In genomic region chr16:84703769-84704660, GRCm38 (mm10) we compare ENCODE assay signal across 8 mouse cellular contexts. TPM values are rescaled to one million over a fixed set of nuclear protein-coding genes. Genes with fewer than 3 reads are reported as not detected.
A peak's percentile ranks its signal among the peaks of the same experiment; 100 is the strongest.
DNase-seq lines count a peak whose midpoint lies in the region; ATAC-seq and TF ChIP-seq lines count a peak whose summit lies in the region.

No protein-coding gene starts in this region.

- DNase-seq in lung, postnatal 25 days (ENCODE audit: low spot score): no peak
- no peak for DNase-seq in cerebellum, postnatal 36 days
- DNase-seq in spleen, postnatal 14 days (ENCODE audit: low spot score in 2 of 2): no peak
- no peak for DNase-seq in kidney, postnatal 14 days

- no peaks in the 10 kb centered on the region for H3K9me3 ChIP-seq in lung, embryonic 15.5 days
- H3K9me3 ChIP-seq in embryonic facial prominence, embryonic 15.5 days (replicated peaks): no peaks in the 10 kb centered on the region
- no peaks in the 10 kb centered on the region for H3K9me3 ChIP-seq in intestine, postnatal 0 days (ENCODE audit: control insufficient read depth)
- no peaks in the 10 kb centered on the region for H3K9me3 ChIP-seq in neural tube, embryonic 15.5 days (replicated peaks)

- H3K27me3 ChIP-seq in lung, embryonic 15.5 days: peaks cover 22% of the 10 kb centered on the region
- H3K27me3 ChIP-seq in embryonic facial prominence, embryonic 15.5 days: peaks cover 7% of the 10 kb centered on the region
- peaks cover 13% of the 10 kb centered on the region for H3K27me3 ChIP-seq in intestine, postnatal 0 days (replicated peaks; ENCODE audit: control insufficient read depth, insufficient read depth, low read length)
- H3K27me3 ChIP-seq in neural tube, embryonic 15.5 days (replicated peaks): peaks cover 25% of the 10 kb centered on the region

- no peak for ATAC-seq in lung, embryonic 15.5 days (ENCODE audit: borderline replicate concordance, extremely low read depth, low FRiP score, low TSS enrichment)
- ATAC-seq in embryonic facial prominence, embryonic 15.5 days (ENCODE audit: insufficient number of reproducible peaks, low FRiP score, low TSS enrichment, low read depth): no peak
- ATAC-seq in intestine, postnatal 0 days: no peak
- ATAC-seq in neural tube, embryonic 15.5 days (ENCODE audit: low FRiP score): no peak

- TF ChIP-seq CTCF in intestine, postnatal 0 days (IDR thresholded peaks at IDR 0.05; ENCODE audit: low read depth): no peak

- no peaks in the 10 kb centered on the region for H3K36me3 ChIP-seq in lung, embryonic 15.5 days
- no peaks in the 10 kb centered on the region for H3K36me3 ChIP-seq in embryonic facial prominence, embryonic 15.5 days
- no peaks in the 10 kb centered on the region for H3K36me3 ChIP-seq in intestine, postnatal 0 days (ENCODE audit: control insufficient read depth, insufficient read depth)
- no peaks in the 10 kb centered on the region for H3K36me3 ChIP-seq in neural tube, embryonic 15.5 days

- H3K4me1 ChIP-seq in lung, embryonic 15.5 days: peaks cover 4% of the 10 kb centered on the region; the same call in 1 of the 2 replicates
- H3K4me1 ChIP-seq in embryonic facial prominence, embryonic 15.5 days: peaks cover 4% of the 10 kb centered on the region; the same call in 1 of the 2 replicates
- H3K4me1 ChIP-seq in intestine, postnatal 0 days (replicated peaks; ENCODE audit: control insufficient read depth, insufficient read depth, low read length): no peaks in the 10 kb centered on the region
- peaks cover 9% of the 10 kb centered on the region for H3K4me1 ChIP-seq in neural tube, embryonic 15.5 days

- no peak overlapping the region for H3K9ac ChIP-seq in lung, embryonic 15.5 days
- H3K9ac ChIP-seq in embryonic facial prominence, embryonic 15.5 days: no peak overlapping the region; the same call in 1 of the 2 replicates
- H3K9ac ChIP-seq in intestine, postnatal 0 days (ENCODE audit: low read depth, low read length): no peak overlapping the region
- no peak overlapping the region for H3K9ac ChIP-seq in neural tube, embryonic 15.5 days (replicated peaks)

- peak overlapping the region; percentile 99 for H3K4me2 ChIP-seq in lung, embryonic 15.5 days
- peak overlapping the region; percentile 97 for H3K4me2 ChIP-seq in embryonic facial prominence, embryonic 15.5 days (replicated peaks)
- H3K4me2 ChIP-seq in intestine, postnatal 0 days (replicated peaks; ENCODE audit: low read depth): peak overlapping the region; percentile 83
- peak overlapping the region; percentile 100 for H3K4me2 ChIP-seq in neural tube, embryonic 15.5 days

- peak overlapping the region; percentile 59 for H3K4me3 ChIP-seq in lung, embryonic 15.5 days
- H3K4me3 ChIP-seq in embryonic facial prominence, embryonic 15.5 days (replicated peaks): peak overlapping the region; percentile 59
- peak overlapping the region; percentile 58; the same call in 1 of the 2 replicates for H3K4me3 ChIP-seq in intestine, postnatal 0 days (ENCODE audit: low read depth, low read length)
- peak overlapping the region; percentile 58 for H3K4me3 ChIP-seq in neural tube, embryonic 15.5 days (replicated peaks)

- 59% methylated on average over 13 of the region's 13 CpGs for WGBS in lung, embryonic 15.5 days
- 67% methylated on average over 13 of the region's 13 CpGs for WGBS in embryonic facial prominence, embryonic 15.5 days
- WGBS in intestine, postnatal 0 days: 64% methylated on average over 13 of the region's 13 CpGs
- 63% methylated on average over 13 of the region's 13 CpGs for WGBS in neural tube, embryonic 15.5 days

- H3K27ac ChIP-seq in lung, embryonic 15.5 days: no peak overlapping the region
- no peak overlapping the region for H3K27ac ChIP-seq in embryonic facial prominence, embryonic 15.5 days (replicated peaks)
- H3K27ac ChIP-seq in intestine, postnatal 0 days (ENCODE audit: low read depth, low read length): no peak overlapping the region
- no peak overlapping the region for H3K27ac ChIP-seq in neural tube, embryonic 15.5 days (replicated peaks)

RNA-seq across cellular contexts. Expression of gene Mrpl39, which starts 31.5 kb away (rescaled TPM):
- 46.7 and 48.5 TPM in 2 replicates for polyA plus RNA-seq in lung, embryonic 15.5 days (2015; fragmentation: Nextera tagmentation; extraction: Ambion mirVana)
- 41.6 and 43.1 TPM in 2 replicates for polyA plus RNA-seq in embryonic facial prominence, embryonic 15.5 days (2015; fragmentation: Nextera tagmentation; extraction: Ambion mirVana)
- 24.1 and 25.6 TPM in 2 replicates for polyA plus RNA-seq in intestine, postnatal 0 days (2015; fragmentation: Nextera tagmentation; extraction: Ambion mirVana)
- polyA plus RNA-seq in neural tube, embryonic 15.5 days (2015; fragmentation: Nextera tagmentation; extraction: Ambion mirVana): 38.7 and 39.6 TPM in 2 replicates
